Mouse (Mus musculus): ENCODE results near the gene Alkbh4. TPM values are rescaled to one million over a fixed set of nuclear protein-coding genes. Genes with fewer than 3 reads are reported as not detected.

The Alkbh4 gene
- polyA plus RNA-seq, 1 experiment from 2014 or later = 24.9 TPM

- DNase-seq (ENCODE audit: low spot score) = peak; percentile 62
- H3K4me2 ChIP-seq = peak overlapping the region; percentile 98
- peaks cover 4% of the 10 kb centered on the region; the same call in 1 of the 2 replicates for H3K36me3 ChIP-seq (ENCODE audit: control insufficient read depth, insufficient read depth, low read length)
- no peaks in the 10 kb centered on the region for H3K9me3 ChIP-seq (ENCODE audit: control insufficient read depth, low read length)
- peak overlapping the region; percentile 29; the same call in 1 of the 2 replicates for H3K27ac ChIP-seq (ENCODE audit: low read depth, low read length)
- H3K9ac ChIP-seq (ENCODE audit: low read depth, low read length) = peak overlapping the region; percentile 76
- ATAC-seq (replicated peaks; ENCODE audit: low FRiP score) = peak; percentile 46
- H3K27me3 ChIP-seq (replicated peaks; ENCODE audit: control insufficient read depth, insufficient read depth, low read length) = no peaks in the 10 kb centered on the region
- WGBS = 10% methylated on average over 15 of the region's 15 CpGs
- H3K4me1 ChIP-seq (replicated peaks; ENCODE audit: control insufficient read depth, insufficient read depth, low read length) = peaks cover 11% of the 10 kb centered on the region
- peak overlapping the region; percentile 71 for H3K4me3 ChIP-seq (ENCODE audit: low read depth, low read length)
These were observed 33.9 kb downstream of the Alkbh4 start for GRCm38 (mm10) chr5:136169626-136170511.

- Histone ChIP-seq H3K36me3 (ENCODE audit: control insufficient read depth, insufficient read depth, low read length) (peaks cover 4% of the 10 kb centered on the region; the same call in 1 of the 2 replicates), H3K9me3 (ENCODE audit: control insufficient read depth, low read length) (no peaks in the 10 kb centered on the region), H3K9ac (ENCODE audit: low read depth, low read length) (peak within 1 kb of the TSS; percentile 76), H3K4me3 (ENCODE audit: low read depth, low read length) (peak within 1 kb of the TSS; percentile 71), H3K27ac (ENCODE audit: low read depth, low read length) (peak within 1 kb of the TSS; percentile 74), H3K4me2 (peak within 1 kb of the TSS; percentile 98), H3K4me1 (replicated peaks; ENCODE audit: control insufficient read depth, insufficient read depth, low read length) (peaks cover 11% of the 10 kb centered on the region), H3K27me3 (replicated peaks; ENCODE audit: control insufficient read depth, insufficient read depth, low read length) (no peaks in the 10 kb centered on the region)
- DNase-seq (ENCODE audit: low spot score) (peak; percentile 82), ATAC-seq (replicated peaks; ENCODE audit: low FRiP score) (peak; percentile 85)
- 4% methylated on average over 48 of the region's 49 CpGs for WGBS
These were observed 34.8 kb downstream of the Alkbh4 start, which contains the start of gene Orai2 for GRCm38 (mm10) chr5:136170512-136171362. TSS of gene Orai2 (minus strand) at chr5:136170713.

DNA sequence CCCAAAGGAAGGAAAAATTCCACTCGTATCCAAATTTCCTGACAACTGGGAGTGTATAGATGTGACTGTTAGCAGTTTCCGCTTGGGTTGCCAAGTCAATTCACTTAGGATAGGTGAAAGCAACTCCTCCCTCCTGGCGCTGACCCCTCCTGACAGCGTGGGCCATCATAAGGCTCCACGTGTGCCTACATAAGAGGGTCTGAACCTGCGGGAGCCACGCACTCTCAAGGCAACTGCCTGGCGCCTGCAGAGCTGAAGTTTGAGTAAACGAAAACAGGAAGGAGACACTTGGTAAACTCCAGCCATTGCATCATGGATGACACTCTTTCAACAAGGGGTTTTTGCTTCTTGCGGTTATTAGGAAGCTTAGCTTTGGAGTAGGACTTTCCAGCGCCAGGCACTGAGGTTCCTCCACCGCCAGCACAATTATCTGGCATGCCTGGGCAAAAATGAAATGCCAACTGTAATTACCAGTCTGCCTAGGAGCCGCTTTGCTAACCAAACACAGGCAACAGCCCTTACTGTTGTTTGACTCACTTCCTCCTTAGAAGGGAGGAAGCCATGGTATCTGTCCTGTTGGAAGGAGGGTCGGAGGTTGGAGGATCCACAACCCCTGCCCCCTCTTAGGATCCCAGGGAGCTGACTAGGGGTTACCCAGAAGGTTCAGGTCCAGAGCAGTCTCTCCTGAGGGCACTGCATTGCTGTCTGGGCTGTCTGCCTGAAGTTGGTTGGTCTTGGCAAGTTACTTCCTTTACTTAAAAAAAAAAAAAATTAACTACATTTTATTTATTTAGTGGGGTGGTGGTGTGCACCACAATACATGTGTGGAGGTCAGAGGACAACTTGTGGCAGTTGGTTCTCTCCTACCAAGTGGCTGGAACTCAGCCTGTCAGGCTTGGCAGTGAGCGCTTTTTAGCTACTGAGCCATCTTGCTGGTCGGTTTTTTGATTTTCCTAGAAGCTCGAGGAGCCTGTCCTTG lies 35.7 kb downstream of the Alkbh4 start:
- DNase-seq (ENCODE audit: low spot score) = peak; percentile 56
- no peaks in the 10 kb centered on the region for H3K9me3 ChIP-seq (ENCODE audit: control insufficient read depth, low read length)
- no peak; the same call in 1 of the 2 replicates for ATAC-seq (replicated peaks; ENCODE audit: low FRiP score)
- H3K4me3 ChIP-seq (ENCODE audit: low read depth, low read length) = peak overlapping the region; percentile 71
- peak overlapping the region; percentile 98 for H3K4me2 ChIP-seq
- WGBS = 21% methylated on average over 17 of the region's 17 CpGs
- H3K9ac ChIP-seq (ENCODE audit: low read depth, low read length) = peak overlapping the region; percentile 76
- H3K36me3 ChIP-seq (ENCODE audit: control insufficient read depth, insufficient read depth, low read length) = peaks cover 4% of the 10 kb centered on the region; the same call in 1 of the 2 replicates
- H3K27ac ChIP-seq (ENCODE audit: low read depth, low read length) = peak overlapping the region; percentile 56
- H3K27me3 ChIP-seq (replicated peaks; ENCODE audit: control insufficient read depth, insufficient read depth, low read length) = no peaks in the 10 kb centered on the region
- peaks cover 11% of the 10 kb centered on the region for H3K4me1 ChIP-seq (replicated peaks; ENCODE audit: control insufficient read depth, insufficient read depth, low read length)

GRCm38 (mm10) chr5:136172939-136173338 lies 37.0 kb downstream of the Alkbh4 start:
- Histone ChIP-seq H3K4me3 (ENCODE audit: low read depth, low read length) (no peak overlapping the region), H3K4me2 (no peak overlapping the region), H3K9ac (ENCODE audit: low read depth, low read length) (no peak overlapping the region), H3K9me3 (ENCODE audit: control insufficient read depth, low read length) (no peaks in the 10 kb centered on the region), H3K4me1 (replicated peaks; ENCODE audit: control insufficient read depth, insufficient read depth, low read length) (peaks cover 11% of the 10 kb centered on the region), H3K27ac (ENCODE audit: low read depth, low read length) (no peak overlapping the region), H3K27me3 (replicated peaks; ENCODE audit: control insufficient read depth, insufficient read depth, low read length) (no peaks in the 10 kb centered on the region), H3K36me3 (ENCODE audit: control insufficient read depth, insufficient read depth, low read length) (peaks cover 4% of the 10 kb centered on the region; the same call in 1 of the 2 replicates)
- no peak for DNase-seq (ENCODE audit: low spot score)
- WGBS = 81% methylated on average over 9 of the region's 9 CpGs
- ATAC-seq (replicated peaks; ENCODE audit: low FRiP score) = no peak

- Histone ChIP-seq H3K4me1 (replicated peaks; ENCODE audit: control insufficient read depth, insufficient read depth, low read length) (peaks cover 11% of the 10 kb centered on the region), H3K4me3 (ENCODE audit: low read depth, low read length) (no peak overlapping the region), H3K36me3 (ENCODE audit: control insufficient read depth, insufficient read depth, low read length) (peaks cover 6% of the 10 kb centered on the region; the same call in 1 of the 2 replicates), H3K4me2 (no peak overlapping the region), H3K9ac (ENCODE audit: low read depth, low read length) (no peak overlapping the region), H3K9me3 (ENCODE audit: control insufficient read depth, low read length) (no peaks in the 10 kb centered on the region), H3K27ac (ENCODE audit: low read depth, low read length) (no peak overlapping the region), H3K27me3 (replicated peaks; ENCODE audit: control insufficient read depth, insufficient read depth, low read length) (no peaks in the 10 kb centered on the region)
- no peak for DNase-seq (ENCODE audit: low spot score)
- ATAC-seq (replicated peaks; ENCODE audit: low FRiP score) = no peak
- WGBS = 47% methylated on average over 9 of the region's 9 CpGs
These were observed 37.9 kb downstream of the Alkbh4 start for GRCm38 (mm10) chr5:136173606-136174463.

- Histone ChIP-seq H3K36me3 (ENCODE audit: control insufficient read depth, insufficient read depth, low read length) (peaks cover 34% of the 10 kb centered on the region), H3K27ac (ENCODE audit: low read depth, low read length) (no peak overlapping the region), H3K9ac (ENCODE audit: low read depth, low read length) (no peak overlapping the region), H3K4me1 (replicated peaks; ENCODE audit: control insufficient read depth, insufficient read depth, low read length) (peaks cover 11% of the 10 kb centered on the region), H3K4me2 (no peak overlapping the region), H3K27me3 (replicated peaks; ENCODE audit: control insufficient read depth, insufficient read depth, low read length) (no peaks in the 10 kb centered on the region), H3K9me3 (ENCODE audit: control insufficient read depth, low read length) (no peaks in the 10 kb centered on the region), H3K4me3 (ENCODE audit: low read depth, low read length) (no peak overlapping the region)
- WGBS = 80% methylated on average over 5 of the region's 5 CpGs
- no peak for DNase-seq (ENCODE audit: low spot score)
- no peak for ATAC-seq (replicated peaks; ENCODE audit: low FRiP score)
These were observed 43.6 kb downstream of the Alkbh4 start for GRCm38 (mm10) chr5:136179594-136179993.

DNA sequence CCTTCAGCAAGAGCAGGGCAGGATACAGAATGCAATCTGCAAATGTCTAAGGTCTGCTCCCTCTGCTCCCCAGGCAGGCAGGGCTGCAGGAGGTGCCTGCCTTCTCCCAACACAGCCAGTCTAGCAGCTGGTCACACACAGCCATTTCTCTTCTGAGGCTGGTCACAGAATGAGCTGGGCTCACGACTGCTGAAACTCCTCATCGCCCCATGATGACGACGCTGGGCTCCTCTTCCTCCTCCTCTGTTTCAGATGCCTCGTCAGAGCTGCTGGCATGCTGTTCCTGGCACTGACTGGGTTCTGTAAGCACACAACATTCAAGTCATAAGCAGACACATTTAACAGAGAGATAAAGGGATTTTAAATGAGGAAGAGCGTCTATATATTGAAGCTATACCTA lies 45.3 kb downstream of the Alkbh4 start:
- 84% methylated on average over 6 of the region's 6 CpGs for WGBS
- Histone ChIP-seq H3K4me3 (ENCODE audit: low read depth, low read length) (no peak overlapping the region), H3K27me3 (replicated peaks; ENCODE audit: control insufficient read depth, insufficient read depth, low read length) (no peaks in the 10 kb centered on the region), H3K27ac (ENCODE audit: low read depth, low read length) (no peak overlapping the region), H3K9ac (ENCODE audit: low read depth, low read length) (no peak overlapping the region), H3K36me3 (ENCODE audit: control insufficient read depth, insufficient read depth, low read length) (peaks cover 36% of the 10 kb centered on the region), H3K9me3 (ENCODE audit: control insufficient read depth, low read length) (no peaks in the 10 kb centered on the region), H3K4me1 (replicated peaks; ENCODE audit: control insufficient read depth, insufficient read depth, low read length) (peaks cover 11% of the 10 kb centered on the region), H3K4me2 (no peak overlapping the region)
- DNase-seq (ENCODE audit: low spot score) (no peak), ATAC-seq (replicated peaks; ENCODE audit: low FRiP score) (no peak)
